Mouse (Mus musculus) regulatory T cell (primary cell): ENCODE results near the gene Fabp6.

ENCODE experiments used
- in situ Hi-C: fragments of 300-600 bp; cut with MboI, MseI; formaldehyde crosslinking; loops from one replicate; pipeline ENCODE4 v1.15.1; 2025; ENCODE audit warnings: high pct_unique_total_duplicates

Fabp6 gene

GRCm38 (mm10) chr11:43601440-43601839 lies at the start of gene Fabp6:
TSS of gene Fabp6 (minus strand) at chr11:43601540.
- in situ Hi-C loops, result no loop called here

- in situ Hi-C loops, result no loop called here
Measured at GRCm38 (mm10) chr11:43645286-43645685, 43.9 kb upstream of the Fabp6 start.

- in situ Hi-C loops, result no loop called here
Measured at GRCm38 (mm10) chr11:43643180-43643591, 41.8 kb upstream of the Fabp6 start.

GRCm38 (mm10) chr11:43638486-43638885 lies 37.1 kb upstream of the Fabp6 start:
- in situ Hi-C loops, result no loop called here

GRCm38 (mm10) chr11:43636761-43637160 lies 35.4 kb upstream of the Fabp6 start:
- in situ Hi-C loops, result no loop called here

- in situ Hi-C loops, result no loop called here
Measured at GRCm38 (mm10) chr11:43633658-43634401, 32.5 kb upstream of the Fabp6 start.

- in situ Hi-C loops, result no loop called here
Measured at GRCm38 (mm10) chr11:43633165-43633564, 31.8 kb upstream of the Fabp6 start.

- in situ Hi-C loops, result no loop called here
Measured at GRCm38 (mm10) chr11:43632566-43632965, 31.2 kb upstream of the Fabp6 start.

- in situ Hi-C loops, result no loop called here
Measured at GRCm38 (mm10) chr11:43631645-43632044, 30.3 kb upstream of the Fabp6 start.

- in situ Hi-C loops, result no loop called here
Measured at GRCm38 (mm10) chr11:43626927-43627645, 25.7 kb upstream of the Fabp6 start.

- in situ Hi-C loops, result no loop called here
Measured at GRCm38 (mm10) chr11:43626300-43626926, 25.1 kb upstream of the Fabp6 start.

GRCm38 (mm10) chr11:43624341-43624740 lies 23.0 kb upstream of the Fabp6 start:
- in situ Hi-C loops, result no loop called here

- in situ Hi-C loops, result no loop called here
Measured at GRCm38 (mm10) chr11:43621769-43622168, 20.4 kb upstream of the Fabp6 start.

GRCm38 (mm10) chr11:43618403-43618802 lies 17.1 kb upstream of the Fabp6 start:
- in situ Hi-C loops, result no loop called here

- in situ Hi-C loops, result no loop called here
Measured at GRCm38 (mm10) chr11:43617924-43618323, 16.6 kb upstream of the Fabp6 start.

GRCm38 (mm10) chr11:43612834-43613488 lies 11.6 kb upstream of the Fabp6 start:
- in situ Hi-C loops, result no loop called here

- in situ Hi-C loops, result no loop called here
Measured at GRCm38 (mm10) chr11:43610662-43611033, 9.3 kb upstream of the Fabp6 start.

GRCm38 (mm10) chr11:43610006-43610661 lies 8.8 kb upstream of the Fabp6 start:
- in situ Hi-C loops, result no loop called here

GRCm38 (mm10) chr11:43608440-43608839 lies 7.1 kb upstream of the Fabp6 start:
- in situ Hi-C loops, result no loop called here

- in situ Hi-C loops, result no loop called here
Measured at GRCm38 (mm10) chr11:43605859-43606258, 4.5 kb upstream of the Fabp6 start.

GRCm38 (mm10) chr11:43604891-43605290 lies 3.6 kb upstream of the Fabp6 start:
- in situ Hi-C loops, result no loop called here

- in situ Hi-C loops, result no loop called here
Measured at GRCm38 (mm10) chr11:43604207-43604606, 2.9 kb upstream of the Fabp6 start.
